Mouse (Mus musculus) heart, embryonic 16.5 days (tissue): ENCODE data around the gene Haus4. TPM values are rescaled to one million over a fixed set of nuclear protein-coding genes. Genes with fewer than 3 reads are reported as not detected.

Experiments
- polyA plus RNA-seq: library from polyadenylated mRNA; unstranded; fragments of >200 nt; fragmentation: Nextera tagmentation; extraction: Ambion mirVana; gene quantifications from 2 replicates; pipeline ENCODE4 v1.2.1, GENCODE M21; 2015

Haus4 gene
- polyA plus RNA-seq, 1 experiment from 2014 or later, result 47.0 TPM

Other genes with a start within 250 kb of the Haus4 start
- gene Oxa1l, start 193.8 kb downstream of the Haus4 start, polyA plus RNA-seq, result 63.1 and 66.5 TPM in 2 replicates
- gene Slc7a7, start 136.8 kb downstream of the Haus4 start, polyA plus RNA-seq, result 8.6 and 12.3 TPM in 2 replicates
- 191 and 212 TPM in 2 replicates for gene Mrpl52, start 127.7 kb downstream of the Haus4 start, polyA plus RNA-seq
- gene Mmp14, start 123.0 kb downstream of the Haus4 start, polyA plus RNA-seq, result 89.5 and 99.5 TPM in 2 replicates
- 45.8 and 52.0 TPM in 2 replicates for gene Lrp10, start 90.5 kb downstream of the Haus4 start, polyA plus RNA-seq
- gene Rem2, start 78.5 kb downstream of the Haus4 start, polyA plus RNA-seq, result 0.59 and 2.2 TPM in 2 replicates
- gene Prmt5, start 37.1 kb downstream of the Haus4 start, polyA plus RNA-seq, result 55.3 and 57.8 TPM in 2 replicates
- gene Ajuba, start 22.9 kb upstream of the Haus4 start, polyA plus RNA-seq, result 24.9 and 25.5 TPM in 2 replicates
- gene 4931414P19Rik, start 51.4 kb upstream of the Haus4 start, polyA plus RNA-seq, result 6.7 and 7.8 TPM in 2 replicates
- gene Psmb5, start 63.4 kb upstream of the Haus4 start, polyA plus RNA-seq, result 358 and 367 TPM in 2 replicates
- 9.5 and 22.3 TPM in 2 replicates for gene Psmb11, start 66.8 kb upstream of the Haus4 start, polyA plus RNA-seq
- not detected in 2 replicates for gene Gm17606, start 86.3 kb upstream of the Haus4 start, polyA plus RNA-seq
- 1.4 and 1.9 TPM in 2 replicates for gene Cdh24, start 86.7 kb upstream of the Haus4 start, polyA plus RNA-seq
- 42.8 and 49.8 TPM in 2 replicates for gene 1700123O20Rik, start 131.6 kb upstream of the Haus4 start, polyA plus RNA-seq
- 69.1 and 73.5 TPM in 2 replicates for gene Acin1, start 132.3 kb upstream of the Haus4 start, polyA plus RNA-seq
- gene Gm29776, start 144.2 kb upstream of the Haus4 start, polyA plus RNA-seq, result 0.17 and 0.18 TPM in 2 replicates
- not detected in 2 replicates for gene Cebpe, start 157.6 kb upstream of the Haus4 start, polyA plus RNA-seq
- gene Slc7a8, start 227.3 kb upstream of the Haus4 start, polyA plus RNA-seq, result 3.2 and 4.0 TPM in 2 replicates